Mouse (Mus musculus) inflammation-experienced regulatory T-cells, adult 16 weeks (primary cell): ENCODE measurements around the gene Rbm33. TPM values are rescaled to one million over a fixed set of nuclear protein-coding genes. Genes with fewer than 3 reads are reported as not detected.

Source experiments
- polyA plus RNA-seq: library from polyadenylated mRNA; unstranded; fragments of 100-300 nt; shearing (Covaris generic); gene quantifications from one replicate; pipeline ENCODE4 v1.2.1, GENCODE M21; 2017

The Rbm33 gene
- 8.1 TPM for polyA plus RNA-seq

DNA sequence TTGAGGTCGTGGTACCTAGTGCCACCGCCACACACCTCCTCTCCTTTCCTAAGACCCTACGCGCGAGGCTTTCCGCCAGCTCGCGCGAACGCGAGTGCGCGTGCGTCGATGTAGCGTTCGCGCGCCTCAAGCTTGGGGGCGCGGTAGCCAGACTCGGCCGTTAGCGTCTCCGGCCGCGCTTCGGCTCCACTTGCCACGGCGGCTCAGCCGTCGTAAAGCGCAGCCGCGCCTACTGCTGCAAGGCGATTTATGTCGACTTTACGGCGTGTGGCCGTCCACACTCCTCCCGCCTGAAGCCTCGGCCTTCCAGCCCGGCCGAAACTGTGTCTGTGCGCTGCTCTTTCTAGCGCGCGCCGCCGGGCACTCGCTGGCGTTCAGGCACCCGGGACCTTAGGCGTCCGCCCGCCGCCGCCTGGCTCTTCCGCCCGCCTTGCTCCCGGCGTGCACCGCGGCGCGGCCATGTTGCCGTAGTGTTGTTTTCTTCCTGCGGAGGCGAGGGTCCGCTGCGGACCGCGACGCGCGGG lies at the start of gene Rbm33:
Rbm33 (plus strand) TSS at position 400 of the 524 bp plus-strand sequence.

DNA sequence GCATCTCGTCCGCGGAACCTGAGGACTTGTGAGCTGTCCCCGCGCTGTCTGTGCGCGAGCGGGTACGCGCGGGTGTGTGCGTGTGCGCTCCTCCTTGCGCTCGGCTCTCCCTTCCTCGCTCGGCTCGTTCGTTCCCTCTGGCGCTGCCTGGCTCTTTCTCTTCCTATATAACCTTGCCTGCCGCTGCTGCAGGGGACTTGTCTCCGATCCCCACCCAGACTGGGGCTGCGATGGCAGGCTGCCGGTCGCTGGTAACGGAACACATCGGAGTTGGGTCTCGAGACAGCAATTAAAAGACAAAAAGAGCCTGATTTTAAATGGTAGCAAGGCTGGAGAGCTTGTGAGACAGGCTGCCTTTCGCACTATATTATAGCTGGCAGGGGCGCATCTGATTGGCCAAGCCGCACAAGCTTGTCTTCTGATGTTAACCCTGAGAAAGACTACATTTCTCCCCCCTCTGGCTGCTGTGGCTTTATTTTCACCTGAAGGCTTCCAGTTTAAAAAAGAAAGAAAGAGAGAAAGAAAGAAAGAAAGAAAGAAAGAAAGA lies 149.9 kb downstream of the Rbm33 start, which contains the start of gene Shh:
Shh (minus strand) TSS at position 497 of the 547 bp plus-strand sequence.

Other genes with a start within 250 kb of the Rbm33 start
- gene Insig1, start 245.8 kb upstream of the Rbm33 start, polyA plus RNA-seq: 12.2 TPM
- not detected for gene En2, start 151.4 kb upstream of the Rbm33 start, polyA plus RNA-seq
- not detected for gene Cnpy1, start 71.3 kb upstream of the Rbm33 start, polyA plus RNA-seq
- gene Shh, start 150.1 kb downstream of the Rbm33 start, polyA plus RNA-seq: not detected